Mouse (Mus musculus) megakaryocyte, adult 5-6 weeks (primary cell): ENCODE results near the gene Mitf. TPM values are rescaled to one million over a fixed set of nuclear protein-coding genes. Genes with fewer than 3 reads are reported as not detected.

ENCODE experiments used
- ATAC-seq: 2 replicates; pipeline ENCODE4 v1.8.0; 2016; ENCODE audit warnings: mild to moderate bottlenecking, inconsistent platforms; ENCODE audit not compliant: poor library complexity, severe bottlenecking
- total RNA-seq, 2 experiments: library from RNA; stranded (forward) in 1 of 2; stranded (reverse) in 1 of 2; fragments of 153-499, 151-499 nt in 1 of 2; fragments of 221-1000, 200-1000 nt in 1 of 2; gene quantifications; 2 replicates each; pipeline versions ENCODE4 v1.2.3 to v1.2.4; 2015 to 2017

Gene Mitf
- total RNA-seq, 2 experiments from 2014 or later = 8.8 to 11.1 TPM

GRCm38 (mm10) chr6:98015066-98015465 is 208.2 kb downstream of the Mitf start:
- no peak for ATAC-seq

DNA sequence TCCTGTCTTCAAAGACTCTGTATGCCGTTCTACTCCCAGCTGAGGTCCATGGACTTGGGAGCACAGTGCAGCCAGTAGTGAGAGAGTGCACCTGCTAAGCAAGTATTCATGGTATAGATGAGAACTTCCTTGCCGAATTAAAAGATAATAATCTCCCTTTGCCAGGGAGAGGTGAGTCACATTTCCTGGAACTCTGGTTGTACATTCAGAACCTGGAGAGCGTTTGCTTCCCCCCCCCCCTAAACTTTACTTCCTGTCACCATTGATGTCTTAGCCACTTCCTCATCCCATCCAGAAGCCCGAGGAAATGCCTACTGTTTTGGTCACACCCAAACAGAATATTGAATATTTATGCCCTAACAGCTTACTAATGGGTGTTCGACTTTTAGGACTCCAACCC is 209.0 kb downstream of the Mitf start:
- 0 out of 2 replicates have a peak, but pooled peaks have one; percentile 27 for ATAC-seq

DNA sequence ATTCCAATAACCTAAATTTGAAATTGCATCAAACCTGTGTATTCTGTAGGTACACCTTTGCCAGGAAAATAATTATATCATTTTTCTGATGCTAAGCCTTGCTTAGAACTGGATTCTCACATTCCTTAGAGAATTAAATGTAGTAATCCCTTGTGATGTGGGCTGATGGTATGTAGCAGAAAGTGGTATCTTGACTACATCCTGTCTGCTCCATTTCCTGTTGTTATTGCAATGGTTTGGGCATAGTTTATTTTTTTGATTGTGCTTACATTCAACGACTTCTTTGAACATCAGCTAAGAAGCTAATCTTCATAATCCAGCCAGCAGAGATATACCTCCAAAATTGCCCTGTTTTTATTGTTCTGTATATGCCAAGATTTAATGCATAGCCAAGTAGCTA is 217.0 kb downstream of the Mitf start:
- ATAC-seq = no peak

DNA sequence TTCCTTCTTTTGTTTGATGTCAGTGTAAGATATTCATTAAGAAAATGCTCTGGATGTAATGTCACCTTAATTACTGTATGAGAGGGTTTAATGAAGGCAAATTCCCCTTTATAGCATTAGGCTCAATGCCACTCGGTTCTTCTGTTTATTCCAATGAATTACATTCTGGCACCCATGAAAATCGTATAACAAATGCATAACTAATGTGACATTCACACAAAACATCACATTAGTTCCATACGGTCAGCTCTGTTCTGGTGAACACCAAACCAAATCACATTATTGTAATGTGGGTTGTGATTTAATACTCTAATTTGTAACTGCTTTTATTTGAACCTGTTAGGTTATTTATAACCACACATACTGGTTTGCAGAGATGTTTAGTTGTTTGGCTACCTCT is 231.7 kb downstream of the Mitf start:
- ATAC-seq = no peak

DNA sequence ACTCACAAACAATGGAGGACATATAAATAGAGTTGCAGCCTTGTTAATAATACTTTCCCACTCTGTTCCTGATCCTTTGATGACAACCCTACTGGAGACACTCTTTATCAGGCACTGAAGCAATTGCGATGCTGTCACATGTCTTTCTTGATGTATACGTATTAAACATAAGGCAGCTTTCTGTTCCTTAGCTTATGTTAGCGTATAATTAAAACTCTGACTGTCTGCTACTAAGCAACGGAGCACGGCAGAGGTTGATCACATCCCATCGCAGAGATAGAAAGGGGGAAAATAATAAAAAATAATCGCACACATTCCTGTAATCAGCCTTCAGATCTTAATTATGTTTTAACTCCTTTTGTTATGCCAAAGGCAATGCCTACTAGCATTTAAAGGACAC is 234.9 kb downstream of the Mitf start:
- no peak for ATAC-seq

- ATAC-seq = no peak
Measured at GRCm38 (mm10) chr6:98046295-98047108, 239.7 kb downstream of the Mitf start.

- ATAC-seq = no peak
Measured at GRCm38 (mm10) chr6:98047741-98048140, 240.9 kb downstream of the Mitf start.

GRCm38 (mm10) chr6:98048671-98049438 is 242.0 kb downstream of the Mitf start:
- ATAC-seq = no peak

DNA sequence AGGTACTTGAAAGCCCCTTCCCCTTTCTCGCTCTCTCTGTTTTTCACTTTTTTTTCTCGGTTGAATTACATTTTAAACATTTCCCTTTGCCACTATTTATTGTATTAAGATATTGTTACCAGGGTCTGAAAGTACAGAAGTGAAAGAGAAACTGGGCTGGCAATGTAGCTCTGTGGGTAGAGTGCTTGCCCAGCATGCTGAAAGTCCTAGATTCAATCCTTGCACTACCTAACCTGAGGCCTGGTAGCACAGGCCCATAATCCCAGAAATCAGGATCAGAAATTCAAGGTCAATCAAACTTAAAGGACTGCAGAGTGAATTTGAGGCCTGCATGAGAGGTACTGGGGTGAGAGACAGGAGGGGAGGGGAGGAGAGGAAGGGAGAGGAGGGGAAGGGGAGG is 242.7 kb downstream of the Mitf start:
- no peak for ATAC-seq

GRCm38 (mm10) chr6:98061878-98062277 is 255.0 kb downstream of the Mitf start:
- no peak for ATAC-seq

DNA sequence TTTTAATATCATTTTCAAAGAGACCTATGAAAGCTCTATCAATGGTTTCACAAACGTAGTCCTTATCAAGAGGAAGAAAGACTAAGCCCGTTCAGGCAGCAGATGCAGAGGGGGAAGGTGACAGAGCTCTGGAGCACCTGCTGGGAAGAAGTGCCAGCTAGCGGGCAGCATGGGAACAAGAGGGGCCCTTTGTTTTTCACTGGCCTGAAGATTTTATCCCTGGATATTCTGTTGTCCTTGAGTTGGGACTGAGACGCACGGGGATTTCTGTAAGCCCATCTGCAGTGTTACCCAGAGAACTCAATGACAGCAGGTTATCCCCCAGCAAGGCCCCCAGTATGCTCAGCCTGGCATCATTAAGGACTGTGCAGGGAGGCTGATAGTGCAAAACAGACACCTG is 258.1 kb downstream of the Mitf start:
- no peak for ATAC-seq

GRCm38 (mm10) chr6:98066420-98066819 is 259.6 kb downstream of the Mitf start:
- no peak for ATAC-seq

Other genes starting within 250 kb of the Mitf start
- 9.8 and 10.1 TPM in 2 replicates for gene Frmd4b, start 189.5 kb upstream of the Mitf start, total RNA-seq (2015)
- 28.3 and 42.1 TPM in 2 replicates for gene Frmd4b, start 189.5 kb upstream of the Mitf start, total RNA-seq (2017)